Mouse (Mus musculus): ENCODE data around the gene Slc47a2. TPM values are rescaled to one million over a fixed set of nuclear protein-coding genes. Genes with fewer than 3 reads are reported as not detected.
"Not testable (repeated sequence)": the region's sequence is repeated elsewhere in the genome, so short reads cannot be mapped to it uniquely, and the experiment has no call there.

Slc47a2 gene
- total and polyA plus RNA-seq, 2 experiments: not detected

- Histone ChIP-seq H3K79me2 (ENCODE audit: control insufficient read depth, insufficient read depth, low read length) (no peaks in the 10 kb centered on the region), H3K9ac (ENCODE audit: low read depth, low read length) (no peak overlapping the region), H3K27me3 (ENCODE audit: control insufficient read depth, insufficient read depth, low read length) (no peaks in the 10 kb centered on the region), H3K4me3 (ENCODE audit: insufficient read depth, low read depth, low read length) (no peak overlapping the region), H3K4me1 (ENCODE audit: control insufficient read depth, insufficient read depth, low read length) (no peaks in the 10 kb centered on the region), H3K36me3 (ENCODE audit: control insufficient read depth, insufficient read depth, low read length) (no peaks in the 10 kb centered on the region), H3K27ac (replicated peaks; ENCODE audit: insufficient read depth, low read depth, low read length) (no peak overlapping the region)
- DNase-seq (ENCODE audit: extremely low read depth, low read depth, low spot score): peak; percentile 52
- 37% methylated on average over 12 of the region's 12 CpGs for WGBS
- TF ChIP-seq CTCF (IDR thresholded peaks at IDR 0.05; ENCODE audit: low read depth, low read length): no peak
- TF ChIP-seq POLR2A (IDR thresholded peaks at IDR 0.05; ENCODE audit: extremely low read depth, insufficient read depth, low read length): no peak
Measured at GRCm38 (mm10) chr11:61319233-61319922, 23.3 kb downstream of the Slc47a2 start.

GRCm38 (mm10) chr11:61316864-61317263 is 25.8 kb downstream of the Slc47a2 start:
- WGBS: 66% methylated on average over 2 of the region's 2 CpGs
- Histone ChIP-seq H3K4me3 (ENCODE audit: insufficient read depth, low read depth, low read length) (no peak overlapping the region), H3K4me1 (ENCODE audit: control insufficient read depth, insufficient read depth, low read length) (no peaks in the 10 kb centered on the region), H3K27ac (replicated peaks; ENCODE audit: insufficient read depth, low read depth, low read length) (no peak overlapping the region), H3K27me3 (ENCODE audit: control insufficient read depth, insufficient read depth, low read length) (0 out of 2 replicates have a peak, but pooled peaks cover 2% of the 10 kb centered on the region), H3K9ac (ENCODE audit: low read depth, low read length) (no peak overlapping the region), H3K36me3 (ENCODE audit: control insufficient read depth, insufficient read depth, low read length) (no peaks in the 10 kb centered on the region), H3K79me2 (ENCODE audit: control insufficient read depth, insufficient read depth, low read length) (no peaks in the 10 kb centered on the region)
- no peak for DNase-seq (ENCODE audit: extremely low read depth, low read depth, low spot score)
- TF ChIP-seq POLR2A (IDR thresholded peaks at IDR 0.05; ENCODE audit: extremely low read depth, insufficient read depth, low read length): no peak
- TF ChIP-seq CTCF (IDR thresholded peaks at IDR 0.05; ENCODE audit: low read depth, low read length): no peak

DNA sequence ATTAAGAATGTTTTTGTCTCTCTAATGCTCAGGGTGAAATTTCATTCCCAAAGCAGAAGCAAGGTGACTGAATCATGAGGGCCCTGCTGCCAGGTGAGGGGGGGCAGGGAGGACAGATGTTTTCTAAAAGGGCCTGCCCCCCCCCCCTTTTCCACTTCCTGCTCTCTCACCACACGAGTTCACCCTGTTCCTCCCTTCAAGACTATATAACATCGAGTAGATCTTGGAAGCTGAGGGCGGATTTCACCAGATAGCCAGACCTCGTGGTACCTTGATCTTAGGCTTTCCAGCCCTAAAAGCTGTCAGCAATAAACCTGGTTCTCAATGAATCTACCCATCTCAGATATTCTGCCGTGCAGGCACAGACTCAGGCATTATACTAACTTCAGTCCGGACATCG is 32.3 kb downstream of the Slc47a2 start:
- Histone ChIP-seq H3K4me3 (ENCODE audit: insufficient read depth, low read depth, low read length) (no peak overlapping the region), H3K36me3 (ENCODE audit: control insufficient read depth, insufficient read depth, low read length) (no peaks in the 10 kb centered on the region), H3K27ac (replicated peaks; ENCODE audit: insufficient read depth, low read depth, low read length) (no peak overlapping the region), H3K9ac (ENCODE audit: low read depth, low read length) (no peak overlapping the region), H3K79me2 (ENCODE audit: control insufficient read depth, insufficient read depth, low read length) (no peaks in the 10 kb centered on the region), H3K27me3 (ENCODE audit: control insufficient read depth, insufficient read depth, low read length) (0 out of 2 replicates have a peak, but pooled peaks cover 2% of the 10 kb centered on the region), H3K4me1 (ENCODE audit: control insufficient read depth, insufficient read depth, low read length) (no peaks in the 10 kb centered on the region)
- TF ChIP-seq POLR2A (IDR thresholded peaks at IDR 0.05; ENCODE audit: extremely low read depth, insufficient read depth, low read length): no peak
- WGBS: 40% methylated on average over 7 of the region's 7 CpGs
- DNase-seq (ENCODE audit: extremely low read depth, low read depth, low spot score): no peak

DNA sequence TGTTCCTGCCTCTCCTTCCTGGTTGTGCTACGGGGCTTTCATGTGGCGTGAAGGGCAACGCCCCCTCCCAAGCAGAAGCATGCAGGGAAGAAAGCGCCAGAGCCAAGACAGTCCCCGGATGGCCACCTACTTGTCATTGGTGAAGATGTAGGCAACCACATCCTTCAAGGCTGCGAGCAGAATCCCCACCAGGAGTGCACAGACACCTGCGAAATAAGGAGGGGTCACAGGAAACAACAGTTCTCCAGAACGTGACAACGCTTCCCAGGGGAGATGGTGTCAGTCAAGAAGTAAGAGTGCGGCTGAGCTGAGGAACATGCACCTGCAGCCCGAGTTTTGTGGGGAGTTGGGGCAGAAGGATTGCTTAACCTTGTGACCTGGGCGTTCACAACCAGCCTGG is 32.8 kb downstream of the Slc47a2 start:
- H3K79me2 ChIP-seq (ENCODE audit: control insufficient read depth, insufficient read depth, low read length): no peaks in the 10 kb centered on the region
- 0 out of 2 replicates have a peak, but pooled peaks cover 2% of the 10 kb centered on the region for H3K27me3 ChIP-seq (ENCODE audit: control insufficient read depth, insufficient read depth, low read length)
- WGBS: 80% methylated on average over 12 of the region's 12 CpGs
- no peak for DNase-seq (ENCODE audit: extremely low read depth, low read depth, low spot score)
- H3K36me3 ChIP-seq (ENCODE audit: control insufficient read depth, insufficient read depth, low read length): no peaks in the 10 kb centered on the region
- H3K27ac ChIP-seq (replicated peaks; ENCODE audit: insufficient read depth, low read depth, low read length): no peak overlapping the region
- no peak for TF ChIP-seq CTCF (IDR thresholded peaks at IDR 0.05; ENCODE audit: low read depth, low read length)
- no peak for TF ChIP-seq POLR2A (IDR thresholded peaks at IDR 0.05; ENCODE audit: extremely low read depth, insufficient read depth, low read length)
- no peak overlapping the region for H3K9ac ChIP-seq (ENCODE audit: low read depth, low read length)
- no peaks in the 10 kb centered on the region for H3K4me1 ChIP-seq (ENCODE audit: control insufficient read depth, insufficient read depth, low read length)
- no peak overlapping the region for H3K4me3 ChIP-seq (ENCODE audit: insufficient read depth, low read depth, low read length)

- no peaks in the 10 kb centered on the region for H3K4me1 ChIP-seq (ENCODE audit: control insufficient read depth, insufficient read depth, low read length)
- DNase-seq (ENCODE audit: extremely low read depth, low read depth, low spot score): peak; percentile 18
- no peaks in the 10 kb centered on the region for H3K79me2 ChIP-seq (ENCODE audit: control insufficient read depth, insufficient read depth, low read length)
- TF ChIP-seq POLR2A (IDR thresholded peaks at IDR 0.05; ENCODE audit: extremely low read depth, insufficient read depth, low read length) (no peak), CTCF (IDR thresholded peaks at IDR 0.05; ENCODE audit: low read depth, low read length) (no peak)
- H3K36me3 ChIP-seq (ENCODE audit: control insufficient read depth, insufficient read depth, low read length): no peaks in the 10 kb centered on the region
- H3K9ac ChIP-seq (ENCODE audit: low read depth, low read length): no peak overlapping the region
- WGBS: 44% methylated on average over 7 of the region's 7 CpGs
- no peak overlapping the region for H3K4me3 ChIP-seq (ENCODE audit: insufficient read depth, low read depth, low read length)
- H3K27ac ChIP-seq (replicated peaks; ENCODE audit: insufficient read depth, low read depth, low read length): no peak overlapping the region
- no peaks in the 10 kb centered on the region for H3K27me3 ChIP-seq (ENCODE audit: control insufficient read depth, insufficient read depth, low read length)
Measured at GRCm38 (mm10) chr11:61307795-61308194, 34.9 kb downstream of the Slc47a2 start.

DNA sequence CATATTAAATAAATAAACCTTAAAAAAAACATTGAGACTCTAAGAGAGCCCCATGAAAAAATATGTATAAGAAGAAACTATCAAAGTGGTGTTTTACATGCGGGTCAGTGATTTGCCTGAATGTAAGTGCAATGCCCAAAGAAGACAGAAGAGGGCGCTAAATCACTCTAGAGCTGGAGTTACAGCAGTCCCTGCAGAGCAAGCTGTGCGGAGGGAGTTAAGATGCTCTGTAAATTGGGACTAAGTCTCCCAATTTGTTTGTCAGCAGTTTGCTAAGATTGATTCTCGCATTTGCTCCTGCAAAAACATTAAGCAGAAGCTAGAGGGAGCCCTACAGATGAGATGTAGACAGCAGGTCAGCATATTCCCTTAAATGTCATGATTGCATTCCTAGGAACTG is 37.3 kb downstream of the Slc47a2 start:
- peak; percentile 77 for DNase-seq (ENCODE audit: extremely low read depth, low read depth, low spot score)
- TF ChIP-seq CTCF (IDR thresholded peaks at IDR 0.05; ENCODE audit: low read depth, low read length) (peak; percentile 41), POLR2A (IDR thresholded peaks at IDR 0.05; ENCODE audit: extremely low read depth, insufficient read depth, low read length) (no peak)
- H3K4me1 ChIP-seq (ENCODE audit: control insufficient read depth, insufficient read depth, low read length): no peaks in the 10 kb centered on the region
- no peak overlapping the region for H3K9ac ChIP-seq (ENCODE audit: low read depth, low read length)
- no peaks in the 10 kb centered on the region for H3K79me2 ChIP-seq (ENCODE audit: control insufficient read depth, insufficient read depth, low read length)
- WGBS: 66% methylated on average over 4 of the region's 4 CpGs
- no peak overlapping the region for H3K27ac ChIP-seq (replicated peaks; ENCODE audit: insufficient read depth, low read depth, low read length)
- no peaks in the 10 kb centered on the region for H3K27me3 ChIP-seq (ENCODE audit: control insufficient read depth, insufficient read depth, low read length)
- H3K4me3 ChIP-seq (ENCODE audit: insufficient read depth, low read depth, low read length): no peak overlapping the region
- H3K36me3 ChIP-seq (ENCODE audit: control insufficient read depth, insufficient read depth, low read length): no peaks in the 10 kb centered on the region

- WGBS: 65% methylated on average over 7 of the region's 10 CpGs
- not testable (repeated sequence) for H3K4me3 ChIP-seq (ENCODE audit: insufficient read depth, low read depth, low read length); H3K27ac ChIP-seq (replicated peaks; ENCODE audit: insufficient read depth, low read depth, low read length)
Measured at GRCm38 (mm10) chr11:61304535-61304934, 38.1 kb downstream of the Slc47a2 start.

More at GRCm38 (mm10) chr11:61304535-61304934, 38.1 kb downstream of the Slc47a2 start:
- not testable (repeated sequence) for H3K27me3 ChIP-seq (ENCODE audit: control insufficient read depth, insufficient read depth, low read length); H3K4me1 ChIP-seq (ENCODE audit: control insufficient read depth, insufficient read depth, low read length); H3K9ac ChIP-seq (ENCODE audit: low read depth, low read length); H3K79me2 ChIP-seq (ENCODE audit: control insufficient read depth, insufficient read depth, low read length); H3K36me3 ChIP-seq (ENCODE audit: control insufficient read depth, insufficient read depth, low read length)
- peak; percentile 43 for DNase-seq (ENCODE audit: extremely low read depth, low read depth, low spot score)
